Mouse (Mus musculus) heart, embryonic 10.5 days (tissue): ENCODE data around the gene Gm11564. TPM values are rescaled to one million over a fixed set of nuclear protein-coding genes. Genes with fewer than 3 reads are reported as not detected.
"Not testable (repeated sequence)": the region's sequence is repeated elsewhere in the genome, so short reads cannot be mapped to it uniquely, and the experiment has no call there.

Experiments
- DNase-seq: peaks from one replicate; pipeline ENCODE4 v3.0.0-alpha.2; 2017; ENCODE audit warnings: low spot score
- H3K27ac ChIP-seq: fragments of 300-500 bp; sonication (generic); 2 replicates; pipeline ENCODE4 v1.5.1; 2016; ENCODE audit warnings: mild to moderate bottlenecking
- H3K27me3 ChIP-seq: fragments of 300-500 bp; sonication (generic); 2 replicates; pipeline ENCODE4 v1.6.1; 2016; ENCODE audit warnings: mild to moderate bottlenecking; ENCODE audit not compliant: poor library complexity, insufficient read depth, severe bottlenecking
- H3K36me3 ChIP-seq: fragments of 300-500 bp; sonication (generic); 2 replicates; pipeline ENCODE4 v1.6.1; 2016; ENCODE audit warnings: mild to moderate bottlenecking, moderate library complexity
- H3K4me1 ChIP-seq: fragments of 300-500 bp; sonication (generic); 2 replicates; pipeline ENCODE4 v1.6.1; 2016; ENCODE audit warnings: mild to moderate bottlenecking
- H3K4me3 ChIP-seq: fragments of 300-500 bp; sonication (generic); 2 replicates; pipeline ENCODE4 v1.5.1; 2016; ENCODE audit warnings: mild to moderate bottlenecking, moderate library complexity
- H3K9me3 ChIP-seq: fragments of 300-500 bp; sonication (generic); 2 replicates; pipeline ENCODE4 v1.6.1; 2016; ENCODE audit warnings: mild to moderate bottlenecking, moderate library complexity
- WGBS: fragments of 180-500 bp; shearing (Covaris S2); methylation state at CpG from one replicate; pipeline ENCODE4 v1.1.7; 2016; 5-methylcytosine and 5-hydroxymethylcytosine counted together
- polyA plus RNA-seq: library from polyadenylated mRNA; unstranded; fragments of >200 nt; fragmentation: Nextera tagmentation; extraction: Ambion mirVana; gene quantifications from 2 replicates; pipeline ENCODE4 v1.2.1, GENCODE M21; 2016

Gene Gm11564
- not detected in 2 replicates for polyA plus RNA-seq

- H3K4me3 ChIP-seq, H3K36me3 ChIP-seq, DNase-seq, H3K4me1 ChIP-seq, H3K9me3 ChIP-seq, H3K27me3 ChIP-seq, H3K27ac ChIP-seq: not testable (repeated sequence)
- 78% methylated on average over 2 of the region's 2 CpGs for WGBS
Observed at GRCm38 (mm10) chr11:99815566-99815965, at the start of gene Gm11564. Gm11564 (minus strand) TSS chr11:99815666.

GRCm38 (mm10) chr11:99864176-99864575, 48.7 kb upstream of the Gm11564 start, which contains the start of gene Gm11559:
Gm11559 (plus strand) TSS chr11:99864476.
- H3K36me3 ChIP-seq, H3K27me3 ChIP-seq, H3K4me3 ChIP-seq, H3K27ac ChIP-seq, H3K4me1 ChIP-seq, DNase-seq, H3K9me3 ChIP-seq: not testable (repeated sequence)
- 52% methylated on average over 1 of the region's 1 CpGs for WGBS

- H3K27ac ChIP-seq, result no peak overlapping the region
- 83% methylated on average over 2 of the region's 2 CpGs for WGBS
- no peaks in the 10 kb centered on the region for H3K36me3 ChIP-seq
- H3K4me1 ChIP-seq, result no peaks in the 10 kb centered on the region
- DNase-seq, result no peak
- H3K27me3 ChIP-seq, result no peaks in the 10 kb centered on the region
- H3K9me3 ChIP-seq, result no peaks in the 10 kb centered on the region
- H3K4me3 ChIP-seq, result no peak overlapping the region
Observed at GRCm38 (mm10) chr11:99858761-99859160, 43.3 kb upstream of the Gm11564 start.

GRCm38 (mm10) chr11:99857617-99858016, 42.2 kb upstream of the Gm11564 start, which contains the start of gene Gm11568:
Gm11568 (plus strand) TSS chr11:99857917.
- no peak for DNase-seq
- H3K4me3 ChIP-seq, result no peak within 1 kb of the TSS
- H3K36me3 ChIP-seq, result no peaks in the 10 kb centered on the region
- WGBS, result 79% methylated on average over 2 of the region's 2 CpGs
- no peaks in the 10 kb centered on the region for H3K9me3 ChIP-seq
- H3K27ac ChIP-seq, result no peak within 1 kb of the TSS
- no peaks in the 10 kb centered on the region for H3K4me1 ChIP-seq
- H3K27me3 ChIP-seq, result no peaks in the 10 kb centered on the region

- DNase-seq, result no peak
- H3K4me3 ChIP-seq, result no peak overlapping the region
- H3K36me3 ChIP-seq, result no peaks in the 10 kb centered on the region
- no peaks in the 10 kb centered on the region for H3K27me3 ChIP-seq
- no peak overlapping the region for H3K27ac ChIP-seq
- H3K4me1 ChIP-seq, result no peaks in the 10 kb centered on the region
- WGBS, result 58% methylated on average over 3 of the region's 3 CpGs
- H3K9me3 ChIP-seq, result no peaks in the 10 kb centered on the region
Observed at GRCm38 (mm10) chr11:99854121-99854520, 38.7 kb upstream of the Gm11564 start.

- DNase-seq, result no peak
- no peaks in the 10 kb centered on the region for H3K36me3 ChIP-seq
- H3K27me3 ChIP-seq, result no peaks in the 10 kb centered on the region
- no peaks in the 10 kb centered on the region for H3K4me1 ChIP-seq
- no peak within 1 kb of the TSS for H3K4me3 ChIP-seq
- H3K27ac ChIP-seq, result no peak within 1 kb of the TSS
- no peaks in the 10 kb centered on the region for H3K9me3 ChIP-seq
Observed at GRCm38 (mm10) chr11:99851508-99851907, 36.0 kb upstream of the Gm11564 start, which contains the start of gene Krtap4-16. Krtap4-16 (minus strand) TSS chr11:99851608.

GRCm38 (mm10) chr11:99846746-99847145, 31.3 kb upstream of the Gm11564 start:
- DNase-seq, result no peak
- Histone ChIP-seq H3K4me3 (no peak overlapping the region), H3K9me3 (no peaks in the 10 kb centered on the region), H3K4me1 (no peaks in the 10 kb centered on the region), H3K36me3 (no peaks in the 10 kb centered on the region), H3K27me3 (no peaks in the 10 kb centered on the region), H3K27ac (no peak overlapping the region)
- 91% methylated on average over 2 of the region's 2 CpGs for WGBS

- Histone ChIP-seq H3K4me3 (no peak overlapping the region), H3K27me3 (no peaks in the 10 kb centered on the region), H3K9me3 (no peaks in the 10 kb centered on the region), H3K36me3 (no peaks in the 10 kb centered on the region), H3K4me1 (no peaks in the 10 kb centered on the region), H3K27ac (no peak overlapping the region)
- WGBS, result 77% methylated on average over 1 of the region's 1 CpGs
- no peak for DNase-seq
Observed at GRCm38 (mm10) chr11:99842185-99842584, 26.7 kb upstream of the Gm11564 start.

- no peak for DNase-seq
- Histone ChIP-seq H3K9me3 (no peaks in the 10 kb centered on the region), H3K4me1 (no peaks in the 10 kb centered on the region), H3K27ac (no peak within 1 kb of the TSS), H3K36me3 (no peaks in the 10 kb centered on the region), H3K4me3 (no peak within 1 kb of the TSS), H3K27me3 (no peaks in the 10 kb centered on the region)
- 68% methylated on average over 1 of the region's 1 CpGs for WGBS
Observed at GRCm38 (mm10) chr11:99837966-99838365, 22.5 kb upstream of the Gm11564 start, which contains the start of gene 2300003K06Rik. 2300003K06Rik (minus strand) TSS chr11:99838066.

GRCm38 (mm10) chr11:99809792-99810191, 5.7 kb downstream of the Gm11564 start, which contains the start of gene Krtap4-13:
Krtap4-13 (minus strand) TSS chr11:99809892.
- H3K36me3 ChIP-seq, DNase-seq, H3K4me3 ChIP-seq, H3K9me3 ChIP-seq, H3K27ac ChIP-seq, H3K4me1 ChIP-seq, H3K27me3 ChIP-seq: not testable (repeated sequence)

- not testable (repeated sequence) for H3K27ac ChIP-seq, H3K27me3 ChIP-seq, DNase-seq, H3K4me3 ChIP-seq, H3K9me3 ChIP-seq, H3K36me3 ChIP-seq, H3K4me1 ChIP-seq
- WGBS, result no CpG with 5 or more reads among the region's 1 CpGs
Observed at GRCm38 (mm10) chr11:99804346-99804745, 11.1 kb downstream of the Gm11564 start, which contains the start of gene Gm11554. Gm11554 (minus strand) TSS chr11:99804446.

- DNase-seq, H3K4me3 ChIP-seq, H3K27ac ChIP-seq, H3K4me1 ChIP-seq, H3K9me3 ChIP-seq, H3K36me3 ChIP-seq, H3K27me3 ChIP-seq: not testable (repeated sequence)
- WGBS, result no CpG with 5 or more reads among the region's 1 CpGs
Observed at GRCm38 (mm10) chr11:99798832-99799231, 16.6 kb downstream of the Gm11564 start, which contains the start of gene Gm11569. Gm11569 (minus strand) TSS chr11:99798932.

- DNase-seq, result no peak
- no peaks in the 10 kb centered on the region for H3K4me1 ChIP-seq
- H3K27me3 ChIP-seq, result peaks cover 6% of the 10 kb centered on the region; the same call in 1 of the 2 replicates
- 75% methylated on average over 2 of the region's 2 CpGs for WGBS
- H3K4me3 ChIP-seq, result no peak within 1 kb of the TSS
- H3K27ac ChIP-seq, result no peak within 1 kb of the TSS
- H3K36me3 ChIP-seq, result no peaks in the 10 kb centered on the region
- no peaks in the 10 kb centered on the region for H3K9me3 ChIP-seq
Observed at GRCm38 (mm10) chr11:99793367-99793766, 22.1 kb downstream of the Gm11564 start, which contains the start of gene Gm11596. Gm11596 (minus strand) TSS chr11:99793467.

GRCm38 (mm10) chr11:99784900-99785299, 30.6 kb downstream of the Gm11564 start, which contains the start of gene Krtap4-9:
Krtap4-9 (plus strand) TSS chr11:99785200.
- not testable (repeated sequence) for H3K36me3 ChIP-seq, H3K27ac ChIP-seq, H3K9me3 ChIP-seq, DNase-seq, H3K4me3 ChIP-seq, H3K27me3 ChIP-seq, H3K4me1 ChIP-seq
